Mouse (Mus musculus) urinary bladder, adult 18-20 months (tissue): ENCODE data around the gene Dpysl5.

Experiments used
- DNase-seq, 2 experiments: peaks; one replicate each; pipeline ENCODE4 v3.0.0; 2022; ENCODE audit warnings: low spot score in 2 of 2, mixed read lengths in 2 of 2

Dpysl5 gene

GRCm38 (mm10) chr5:30824124-30824988 is 113.0 kb downstream of the Dpysl5 start:
- no peak for DNase-seq

- no peak for DNase-seq
These were observed 113.8 kb downstream of the Dpysl5 start for GRCm38 (mm10) chr5:30825166-30825565.

GRCm38 (mm10) chr5:30825821-30826220 is 114.5 kb downstream of the Dpysl5 start:
- no peak for DNase-seq

GRCm38 (mm10) chr5:30833416-30833815 is 122.1 kb downstream of the Dpysl5 start:
- DNase-seq, result no peak

- DNase-seq, result no peak
These were observed 128.4 kb downstream of the Dpysl5 start for GRCm38 (mm10) chr5:30839731-30840130.

GRCm38 (mm10) chr5:30841896-30842295 is 130.5 kb downstream of the Dpysl5 start:
- DNase-seq, result no peak
